Mouse (Mus musculus) cerebellum, adult (tissue): Measurements from ENCODE around the gene Map4.
A peak's percentile ranks its signal among the peaks of the same experiment; 100 is the strongest.
"Not testable (repeated sequence)": the region's sequence is repeated elsewhere in the genome, so short reads cannot be mapped to it uniquely, and the experiment has no call there.

ENCODE experiments used
- ATAC-seq: cut with Nextera tagmentation; 2 replicates; pipeline ENCODE4 v1.9.2; 2017; ENCODE audit warnings: mild to moderate bottlenecking, moderate library complexity, mixed read lengths; ENCODE audit not compliant: insufficient number of reproducible peaks, low FRiP score, low TSS enrichment

Map4 gene

GRCm38 (mm10) chr9:110117779-110118139 lies 186.5 kb downstream of the Map4 start, which contains the start of gene Dhx30:
Gene Dhx30, minus strand, starts transcription at chr9:110117830.
- no peak for ATAC-seq

GRCm38 (mm10) chr9:110118249-110118648 lies 187.0 kb downstream of the Map4 start:
- no peak for ATAC-seq

GRCm38 (mm10) chr9:110121424-110121823 lies 190.2 kb downstream of the Map4 start:
- ATAC-seq: no peak

GRCm38 (mm10) chr9:110123322-110123721 lies 192.1 kb downstream of the Map4 start:
- no peak for ATAC-seq

GRCm38 (mm10) chr9:110124008-110124540 lies 192.8 kb downstream of the Map4 start:
- ATAC-seq: not testable (repeated sequence)

GRCm38 (mm10) chr9:110130896-110131524 lies 199.8 kb downstream of the Map4 start:
- no peak for ATAC-seq

GRCm38 (mm10) chr9:110131525-110132197 lies 200.4 kb downstream of the Map4 start:
- ATAC-seq: peak; percentile 97

GRCm38 (mm10) chr9:110132201-110132605 lies 200.9 kb downstream of the Map4 start:
- ATAC-seq: no peak

- no peak for ATAC-seq
Measured at GRCm38 (mm10) chr9:110132921-110133320, 201.7 kb downstream of the Map4 start.
